Comparison of ENCODE assay signal across 15 mouse cellular contexts in the genomic region with DNA sequence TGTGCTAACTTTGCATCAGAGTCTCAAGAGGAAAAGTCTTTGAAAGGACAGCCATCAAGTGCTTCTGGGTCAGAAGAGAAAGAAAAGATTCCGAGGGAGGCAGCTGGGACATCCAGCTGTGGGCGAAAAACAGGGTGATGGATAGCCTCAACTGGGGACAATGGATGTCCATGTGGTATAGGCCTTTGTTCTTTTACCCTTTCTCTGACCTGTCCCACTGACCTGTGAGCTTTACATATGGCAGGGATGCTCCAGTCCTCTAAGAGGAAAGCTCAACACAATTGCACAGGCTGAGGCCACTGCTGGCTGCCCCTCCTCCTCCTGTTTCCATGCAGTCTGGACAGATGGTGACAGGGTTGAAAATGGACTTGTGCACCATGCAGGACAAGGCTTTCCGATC. TPM values are rescaled to one million over a fixed set of nuclear protein-coding genes. Genes with fewer than 3 reads are reported as not detected.
"Had no signal": no experiment of that assay in that cellular context is flagged by ENCODE, and none has a peak within 500 bp of the region (broad histone marks: within the 10 kb centered on the region; RNA-seq: fewer than 3 reads in every experiment).

No protein-coding gene starts in this region.

- H3K4me1 ChIP-seq: liver, embryonic 13.5 days had no signal

- H3K4me3 ChIP-seq: limb, embryonic 12.5 days; liver, embryonic 13.5 days had no signal

- H3K4me2 ChIP-seq: limb, embryonic 12.5 days; liver, embryonic 13.5 days had no signal

- H3K9me3 ChIP-seq: limb, embryonic 12.5 days; liver, embryonic 13.5 days had no signal

- DNase-seq: kidney, adult 9 months; kidney, postnatal 36 days; layer of hippocampus, adult 9-11 months; liver; liver, embryonic 13.5 days; lung, adult 18-20 months; midbrain, embryonic 14.5 days; right cerebral cortex, postnatal 4 days; spleen, adult 18-20 months; thymus, adult 18-20 months; thymus, postnatal 14 days had no signal

- H3K27me3 ChIP-seq: limb, embryonic 12.5 days; liver, embryonic 13.5 days had no signal

- H3K9ac ChIP-seq: limb, embryonic 12.5 days; liver, embryonic 13.5 days had no signal

- H3K27ac ChIP-seq: kidney, postnatal 0 days; limb, embryonic 12.5 days; liver, embryonic 13.5 days had no signal

- H3K36me3 ChIP-seq: limb, embryonic 12.5 days; liver, embryonic 13.5 days had no signal

RNA-seq across cellular contexts. Expression of a gene that starts 31.2 kb away (rescaled TPM):
- total RNA-seq: megakaryocyte-erythroid progenitor cell, adult 5-6 weeks; monocyte, adult 5-6 weeks had no signal
